Mouse (Mus musculus) gastrocnemius, adult 18-20 months (tissue): Measurements from ENCODE around the gene Vmn1r125. TPM values are rescaled to one million over a fixed set of nuclear protein-coding genes. Genes with fewer than 3 reads are reported as not detected.
"Not testable (repeated sequence)": the region's sequence is repeated elsewhere in the genome, so short reads cannot be mapped to it uniquely, and the experiment has no call there.

Source experiments
- DNase-seq: peaks from one replicate; pipeline ENCODE4 v3.0.0; 2021; ENCODE audit warnings: low spot score
- long read RNA-seq, 2 experiments: library from polyadenylated mRNA; stranded (forward); transcript quantifications; one replicate each; pipeline ENCODE4 v2.0.0; 2021
- total RNA-seq, 2 experiments: library from RNA; stranded (reverse); gene quantifications; 2 replicates each; pipeline ENCODE4 v1.2.3; 2021

The Vmn1r125 gene
- not detected for total RNA-seq
- long read RNA-seq, experiment 1 = 0 reads
- long read RNA-seq, experiment 2 = 0 reads

DNA sequence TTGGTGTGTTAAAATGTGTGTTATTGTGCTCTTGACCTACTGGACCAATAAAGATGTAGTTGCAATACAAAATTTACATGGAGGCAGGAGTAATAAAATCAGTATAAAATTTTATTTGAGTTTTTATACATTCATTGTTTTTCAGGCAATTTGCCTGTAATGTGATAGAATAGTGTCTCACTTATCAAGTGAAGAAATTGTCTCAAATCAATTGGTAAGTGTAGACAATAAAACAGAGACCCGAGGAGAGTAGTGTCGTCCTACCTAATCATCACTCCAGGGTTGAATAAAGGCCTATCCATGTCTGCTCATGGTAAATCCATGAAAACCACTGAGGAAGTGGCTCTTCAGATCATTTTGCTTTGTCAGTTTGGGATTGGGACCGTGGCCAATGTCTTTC, at the start of gene Vmn1r125:
Gene Vmn1r125 (plus strand): TSS at position 301 of the 400 bp plus-strand sequence.
- DNase-seq = not testable (repeated sequence)

DNA sequence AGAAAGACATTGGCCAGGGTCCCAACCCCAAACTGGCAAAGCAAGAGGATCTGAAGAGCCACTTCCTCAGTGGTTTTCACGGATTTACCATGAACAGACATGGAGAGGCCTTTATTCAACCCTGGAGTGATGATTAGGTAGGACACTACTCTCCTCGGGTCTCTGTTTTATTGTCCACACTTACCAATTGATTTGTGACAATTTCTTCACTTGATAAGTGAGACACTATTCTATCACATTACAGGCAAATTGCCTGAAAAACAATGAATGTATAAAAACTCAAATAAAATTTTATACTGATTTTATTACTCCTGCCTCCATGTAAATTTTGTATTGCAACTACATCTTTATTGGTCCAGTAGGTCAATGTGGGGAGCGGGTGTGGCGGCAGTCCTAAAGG, 11.5 kb upstream of the Vmn1r125 start, which contains the start of gene Vmn1r124:
Gene Vmn1r124 (minus strand): TSS at position 101 of the 400 bp plus-strand sequence.
- not testable (repeated sequence) for DNase-seq

DNA sequence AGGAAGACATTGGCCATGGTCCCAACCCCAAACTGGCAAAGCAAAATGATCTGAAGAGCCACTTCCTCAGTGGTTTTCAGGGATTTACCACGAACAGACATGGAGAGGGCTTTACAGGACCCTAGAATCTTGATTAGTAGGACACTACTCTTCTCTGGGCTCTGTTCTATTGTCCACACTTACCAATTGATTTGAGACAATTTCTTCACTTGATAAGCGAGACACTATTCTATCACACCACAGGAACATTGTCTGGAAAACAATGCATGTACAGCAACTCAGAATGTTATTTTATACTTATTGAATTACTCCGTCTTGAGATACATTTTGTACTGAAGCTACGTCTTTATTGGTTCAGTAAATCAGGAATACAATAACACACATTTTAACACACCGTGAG, 29.4 kb downstream of the Vmn1r125 start, which contains the start of gene Vmn1r126:
Gene Vmn1r126 (minus strand): TSS at position 101 of the 400 bp plus-strand sequence.
- DNase-seq = not testable (repeated sequence)

DNA sequence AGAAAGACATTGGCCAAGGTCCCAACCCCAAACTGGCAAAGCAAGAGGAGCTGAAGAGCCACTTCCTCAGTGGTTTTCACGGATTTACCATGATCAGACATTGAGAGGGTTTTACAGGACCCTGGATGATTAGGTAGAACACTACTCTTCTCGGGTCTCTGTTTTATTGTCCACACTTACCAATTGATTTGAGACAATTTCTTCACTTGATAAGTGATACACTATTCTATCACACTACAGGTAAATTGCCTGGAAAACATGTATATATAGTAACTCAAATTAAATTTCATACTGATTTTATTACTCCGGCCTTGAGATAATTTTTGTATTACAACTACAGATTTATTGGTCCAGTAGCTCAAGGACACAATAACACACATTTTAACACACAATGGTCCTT, 47.8 kb downstream of the Vmn1r125 start, which contains the start of gene Vmn1r127:
Gene Vmn1r127 (minus strand): TSS at position 101 of the 400 bp plus-strand sequence.
- DNase-seq = not testable (repeated sequence)

Other genes with a start within 250 kb of the Vmn1r125 start
- gene Vmn1r120, start 218.4 kb upstream of the Vmn1r125 start, total RNA-seq = not detected
- not detected for gene Vmn1r121, start 173.7 kb upstream of the Vmn1r125 start, total RNA-seq
- not detected for gene Vmn1r122, start 138.1 kb upstream of the Vmn1r125 start, total RNA-seq
- gene Vmn1r123, start 110.0 kb upstream of the Vmn1r125 start, total RNA-seq = not detected
- not detected for gene Gm5157, start 81.8 kb upstream of the Vmn1r125 start, total RNA-seq
- gene Vmn1r124, start 11.6 kb upstream of the Vmn1r125 start, total RNA-seq = not detected
- gene Vmn1r126, start 29.3 kb downstream of the Vmn1r125 start, total RNA-seq = not detected
- not detected for gene Vmn1r127, start 47.7 kb downstream of the Vmn1r125 start, total RNA-seq
- not detected for gene Vmn1r128, start 77.2 kb downstream of the Vmn1r125 start, total RNA-seq
- gene Vmn1r129, start 89.1 kb downstream of the Vmn1r125 start, total RNA-seq = not detected
- not detected for gene Gm6882, start 160.6 kb downstream of the Vmn1r125 start, total RNA-seq
- gene Vmn1r130, start 239.6 kb downstream of the Vmn1r125 start, total RNA-seq = not detected